Mouse (Mus musculus): ENCODE data around the gene Cox15. TPM values are rescaled to one million over a fixed set of nuclear protein-coding genes. Genes with fewer than 3 reads are reported as not detected.

The Cox15 gene
- polyA plus RNA-seq, 1 experiment from 2014 or later: 10.4 TPM

DNA sequence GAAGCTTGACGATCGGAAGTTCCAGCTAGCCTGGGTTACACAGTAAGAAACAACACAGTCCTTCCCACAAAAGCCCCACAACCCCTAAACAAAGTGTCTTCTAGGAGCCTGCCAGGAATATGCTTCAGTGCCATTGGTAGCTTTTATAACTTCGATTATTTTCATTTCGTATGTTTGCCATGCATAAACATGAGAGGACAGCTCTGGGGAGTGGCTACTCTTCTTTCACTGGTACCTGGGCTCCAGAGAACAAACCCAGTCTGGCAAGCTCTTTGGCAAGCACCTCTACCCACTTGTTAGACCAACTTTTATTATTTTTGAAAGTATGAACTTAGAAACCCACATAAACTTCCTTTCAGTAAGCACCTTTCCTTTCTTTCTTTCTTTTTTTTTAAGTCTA is 23.8 kb upstream of the Cox15 start:
- H3K27ac ChIP-seq: no peak overlapping the region
- no peak for ATAC-seq (ENCODE audit: insufficient number of reproducible peaks, low FRiP score, low TSS enrichment, low read depth)
- H3K4me3 ChIP-seq: no peak overlapping the region
- no peaks in the 10 kb centered on the region for H3K27me3 ChIP-seq
- no peak overlapping the region for H3K4me2 ChIP-seq
- no peak overlapping the region for H3K9ac ChIP-seq
- no peaks in the 10 kb centered on the region for H3K4me1 ChIP-seq
- 74% methylated on average over 4 of the region's 4 CpGs for WGBS
- no peaks in the 10 kb centered on the region for H3K36me3 ChIP-seq
- H3K9me3 ChIP-seq: no peaks in the 10 kb centered on the region

DNA sequence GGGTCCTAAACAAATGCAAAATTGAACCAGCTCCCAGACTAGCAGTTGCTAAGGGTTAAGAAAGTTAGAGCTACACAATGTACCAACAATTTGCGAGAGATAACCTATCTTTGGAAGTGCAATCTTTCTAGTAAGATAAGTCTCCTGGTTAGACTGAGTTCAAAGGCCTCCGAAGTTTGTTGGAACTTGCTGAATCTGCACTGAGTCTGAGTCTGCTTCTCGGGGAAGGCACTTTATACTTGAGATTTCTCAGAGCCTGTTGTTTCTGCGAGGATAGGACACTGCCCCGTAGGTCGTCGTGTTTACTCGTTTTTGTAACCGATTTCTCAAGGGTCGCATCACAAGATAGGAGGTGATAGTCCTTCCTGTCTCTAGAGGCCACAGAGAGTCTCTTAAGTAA is 22.6 kb upstream of the Cox15 start:
- 79% methylated on average over 10 of the region's 10 CpGs for WGBS
- ATAC-seq (ENCODE audit: insufficient number of reproducible peaks, low FRiP score, low TSS enrichment, low read depth): no peak

DNA sequence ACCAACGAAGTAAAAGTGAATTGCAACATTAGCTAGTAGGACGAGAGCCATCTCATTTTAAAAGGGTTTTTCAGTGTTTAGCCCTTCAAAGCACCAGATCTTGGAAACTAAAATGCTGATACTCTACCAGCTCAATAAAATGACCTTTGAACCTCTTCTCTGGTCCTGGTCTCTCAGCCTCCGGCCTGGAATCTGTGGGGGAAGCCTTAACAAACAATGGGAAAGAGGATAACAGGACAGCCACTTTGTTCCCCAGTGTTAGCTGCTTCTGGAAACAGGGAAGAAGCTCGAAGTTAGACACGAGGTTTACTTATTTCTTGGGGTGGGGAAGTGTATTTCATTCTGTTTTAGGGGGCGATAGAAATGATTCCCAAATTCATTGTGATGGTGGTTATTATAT is 19.5 kb upstream of the Cox15 start:
- Histone ChIP-seq H3K9me3 (no peaks in the 10 kb centered on the region), H3K36me3 (no peaks in the 10 kb centered on the region), H3K9ac (no peak overlapping the region), H3K27ac (no peak overlapping the region), H3K4me1 (no peaks in the 10 kb centered on the region), H3K4me2 (no peak overlapping the region), H3K27me3 (no peaks in the 10 kb centered on the region), H3K4me3 (no peak overlapping the region)
- WGBS: 76% methylated on average over 6 of the region's 6 CpGs
- ATAC-seq (ENCODE audit: insufficient number of reproducible peaks, low FRiP score, low TSS enrichment, low read depth): no peak

More for the DNA sequence above, 22.6 kb upstream of the Cox15 start:
- Histone ChIP-seq H3K4me3 (no peak overlapping the region), H3K9ac (no peak overlapping the region), H3K4me1 (no peaks in the 10 kb centered on the region), H3K9me3 (no peaks in the 10 kb centered on the region), H3K27me3 (no peaks in the 10 kb centered on the region), H3K36me3 (no peaks in the 10 kb centered on the region), H3K4me2 (no peak overlapping the region), H3K27ac (no peak overlapping the region)

DNA sequence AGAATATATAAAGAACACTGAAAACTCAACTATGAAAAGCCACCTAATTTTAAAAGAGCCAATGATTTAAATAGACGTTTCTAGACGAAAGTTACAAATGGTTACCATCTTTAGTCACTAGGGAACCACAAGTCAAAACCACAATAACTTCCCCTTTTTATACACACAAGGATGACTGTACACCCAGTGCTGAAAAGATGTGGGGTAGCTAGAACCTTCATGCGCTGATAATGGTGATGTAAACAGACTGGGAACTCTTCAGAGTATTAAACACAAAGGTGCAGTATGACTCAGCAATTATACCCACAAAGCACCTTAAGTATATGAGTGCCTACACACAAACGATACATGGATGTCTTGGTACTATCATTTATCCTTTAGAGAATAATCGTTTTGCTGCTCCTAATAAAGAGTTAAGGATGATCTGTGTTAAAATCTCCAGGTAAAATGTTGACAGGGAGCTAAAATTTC is 18.7 kb upstream of the Cox15 start:
- no peaks in the 10 kb centered on the region for H3K36me3 ChIP-seq
- H3K9ac ChIP-seq: no peak overlapping the region
- no peak overlapping the region for H3K4me2 ChIP-seq
- 81% methylated on average over 5 of the region's 5 CpGs for WGBS
- no peaks in the 10 kb centered on the region for H3K27me3 ChIP-seq
- H3K4me1 ChIP-seq: no peaks in the 10 kb centered on the region
- no peak overlapping the region for H3K27ac ChIP-seq
- H3K9me3 ChIP-seq: no peaks in the 10 kb centered on the region
- no peak overlapping the region for H3K4me3 ChIP-seq
- no peak for ATAC-seq (ENCODE audit: insufficient number of reproducible peaks, low FRiP score, low TSS enrichment, low read depth)

DNA sequence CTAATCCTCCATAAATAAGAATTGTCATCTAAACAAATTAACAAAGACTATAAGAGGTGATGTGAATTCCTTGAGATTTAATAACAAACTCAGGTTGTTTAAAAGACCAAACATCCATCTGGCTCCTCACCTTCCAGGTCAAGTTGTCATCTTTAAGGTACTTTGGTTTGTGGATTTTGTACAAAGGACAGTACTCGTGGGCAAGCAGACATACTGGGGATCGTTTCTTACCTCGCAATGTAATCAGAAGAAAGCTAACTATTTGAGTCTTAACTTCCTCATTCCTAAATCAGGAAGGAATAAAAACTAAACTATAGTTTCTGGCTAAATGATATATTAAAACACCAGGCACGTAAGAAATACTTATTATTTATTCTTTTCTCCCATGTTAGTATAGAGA is 17.8 kb upstream of the Cox15 start:
- Histone ChIP-seq H3K27ac (no peak overlapping the region), H3K4me2 (no peak overlapping the region), H3K4me3 (no peak overlapping the region), H3K9me3 (no peaks in the 10 kb centered on the region), H3K27me3 (no peaks in the 10 kb centered on the region), H3K4me1 (no peaks in the 10 kb centered on the region), H3K36me3 (no peaks in the 10 kb centered on the region), H3K9ac (no peak overlapping the region)
- 84% methylated on average over 4 of the region's 4 CpGs for WGBS
- no peak for ATAC-seq (ENCODE audit: insufficient number of reproducible peaks, low FRiP score, low TSS enrichment, low read depth)

DNA sequence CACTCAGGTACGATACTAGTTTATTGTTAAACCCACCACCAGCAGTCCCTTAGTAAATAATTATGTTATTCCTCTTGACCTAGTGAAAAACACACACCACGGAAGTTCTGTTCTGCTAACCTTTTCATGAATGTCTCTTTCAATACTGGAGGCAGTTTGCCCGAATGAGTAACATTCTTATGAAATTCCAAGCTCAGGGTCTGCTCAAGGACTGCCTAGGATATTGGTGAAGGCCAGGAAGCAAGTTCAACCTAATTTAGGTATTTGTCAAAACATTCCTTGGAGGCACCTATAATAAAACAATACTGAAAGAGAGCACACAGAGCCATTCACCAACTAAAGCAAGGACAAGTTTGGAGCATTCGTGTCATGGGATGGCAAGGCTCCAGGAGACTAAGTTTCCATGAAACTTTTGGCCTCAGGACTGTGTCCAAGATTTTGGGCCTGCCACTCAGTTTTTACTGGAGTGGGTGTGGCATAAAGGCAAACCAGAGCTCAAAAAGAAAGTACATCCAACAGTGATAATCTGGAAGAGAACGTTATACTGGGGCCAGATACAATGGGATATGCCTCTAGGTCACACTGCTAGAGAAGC is 16.7 kb upstream of the Cox15 start:
- ATAC-seq (ENCODE audit: insufficient number of reproducible peaks, low FRiP score, low TSS enrichment, low read depth): no peak
- 67% methylated on average over 5 of the region's 5 CpGs for WGBS

DNA sequence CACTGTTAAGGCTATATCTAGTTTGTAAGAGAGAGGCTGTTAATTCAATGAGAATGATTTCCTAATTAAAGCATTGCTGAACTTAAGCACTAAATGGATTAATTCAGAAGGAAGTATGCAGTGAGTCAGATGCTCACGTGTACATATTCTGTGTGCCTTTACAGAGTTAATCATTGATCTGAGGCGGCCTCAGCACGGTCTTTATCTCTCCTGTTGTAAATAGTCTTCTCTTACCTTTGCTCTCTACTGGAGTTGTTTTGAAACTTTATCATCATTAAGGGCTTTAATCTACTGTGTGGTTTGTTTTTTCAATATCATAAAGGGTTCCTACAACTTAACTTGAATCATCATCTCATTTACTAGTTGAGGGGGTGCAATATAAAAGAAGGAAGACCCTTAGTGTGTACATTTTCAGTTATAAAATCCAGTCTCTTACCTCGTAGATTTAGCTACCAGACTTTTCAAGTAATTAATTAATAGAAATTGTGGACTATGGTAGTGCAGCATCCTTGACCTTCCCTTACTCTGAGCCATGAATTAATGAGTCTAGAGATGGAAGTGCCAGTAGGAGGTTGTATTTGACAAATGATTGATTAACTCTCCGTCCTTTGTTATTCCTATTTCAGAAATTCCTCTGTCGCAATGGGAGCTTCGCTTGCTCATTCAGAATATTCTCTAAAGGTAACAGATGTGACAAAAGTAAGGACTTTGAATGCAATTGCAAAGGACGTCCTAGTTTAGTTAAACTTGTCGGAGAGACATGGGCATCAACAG is 14.9 kb upstream of the Cox15 start:
- WGBS: 84% methylated on average over 9 of the region's 9 CpGs
- no peak overlapping the region for H3K4me2 ChIP-seq
- no peak for ATAC-seq (ENCODE audit: insufficient number of reproducible peaks, low FRiP score, low TSS enrichment, low read depth)

More for the DNA sequence above, 16.7 kb upstream of the Cox15 start:
- no peak overlapping the region for H3K9ac ChIP-seq
- no peaks in the 10 kb centered on the region for H3K36me3 ChIP-seq
- no peaks in the 10 kb centered on the region for H3K4me1 ChIP-seq
- no peak overlapping the region for H3K4me3 ChIP-seq
- no peak overlapping the region for H3K4me2 ChIP-seq
- H3K27me3 ChIP-seq: no peaks in the 10 kb centered on the region
- no peak overlapping the region for H3K27ac ChIP-seq
- no peaks in the 10 kb centered on the region for H3K9me3 ChIP-seq

DNA sequence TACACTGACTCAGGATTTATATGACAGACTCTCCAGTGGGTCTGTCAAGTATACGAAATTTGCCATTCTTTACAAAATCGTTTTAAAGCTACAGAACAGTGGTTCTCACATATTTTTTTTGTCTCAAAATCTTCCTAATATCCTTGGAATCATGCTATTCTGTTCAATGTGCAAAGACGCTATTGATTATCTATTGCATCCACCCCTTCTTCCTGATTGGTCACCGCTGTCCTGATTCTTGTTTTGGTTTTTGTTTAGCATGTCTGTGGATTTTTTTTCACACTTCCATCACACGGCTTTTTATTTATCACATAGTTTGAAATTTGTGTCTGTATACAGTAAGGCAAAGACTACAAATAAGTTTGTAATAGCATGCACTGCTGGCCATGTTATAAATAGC is 13.7 kb upstream of the Cox15 start:
- H3K4me3 ChIP-seq: no peak overlapping the region
- WGBS: 82% methylated on average over 5 of the region's 5 CpGs
- H3K27ac ChIP-seq: no peak overlapping the region
- H3K27me3 ChIP-seq: no peaks in the 10 kb centered on the region
- no peaks in the 10 kb centered on the region for H3K9me3 ChIP-seq
- H3K4me2 ChIP-seq: no peak overlapping the region
- no peaks in the 10 kb centered on the region for H3K36me3 ChIP-seq
- no peak for ATAC-seq (ENCODE audit: insufficient number of reproducible peaks, low FRiP score, low TSS enrichment, low read depth)
- no peak overlapping the region for H3K9ac ChIP-seq
- no peaks in the 10 kb centered on the region for H3K4me1 ChIP-seq

More for the DNA sequence above, 14.9 kb upstream of the Cox15 start:
- H3K4me3 ChIP-seq: no peak overlapping the region
- H3K36me3 ChIP-seq: no peaks in the 10 kb centered on the region
- H3K27ac ChIP-seq: no peak overlapping the region
- no peaks in the 10 kb centered on the region for H3K9me3 ChIP-seq
- H3K27me3 ChIP-seq: no peaks in the 10 kb centered on the region
- no peaks in the 10 kb centered on the region for H3K4me1 ChIP-seq
- no peak overlapping the region for H3K9ac ChIP-seq

DNA sequence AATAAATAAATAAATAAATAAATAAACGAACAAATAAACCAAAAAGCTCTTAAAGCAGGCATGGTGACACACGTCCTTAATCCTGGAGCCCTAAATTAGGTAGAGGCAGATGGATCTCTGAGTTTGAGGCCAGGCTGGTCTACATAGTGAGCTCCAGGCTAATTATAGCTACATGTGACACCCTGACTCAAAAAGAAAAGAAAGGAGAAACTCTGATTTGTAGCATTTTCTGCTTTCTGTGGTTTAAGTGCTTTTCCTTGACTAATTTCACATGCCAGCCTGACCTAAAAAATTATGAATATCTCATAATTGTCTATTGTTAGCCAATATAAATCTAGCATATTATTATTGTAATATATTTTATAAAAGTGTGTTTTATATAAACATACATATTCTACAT is 9.6 kb upstream of the Cox15 start:
- ATAC-seq (ENCODE audit: insufficient number of reproducible peaks, low FRiP score, low TSS enrichment, low read depth): no peak

DNA sequence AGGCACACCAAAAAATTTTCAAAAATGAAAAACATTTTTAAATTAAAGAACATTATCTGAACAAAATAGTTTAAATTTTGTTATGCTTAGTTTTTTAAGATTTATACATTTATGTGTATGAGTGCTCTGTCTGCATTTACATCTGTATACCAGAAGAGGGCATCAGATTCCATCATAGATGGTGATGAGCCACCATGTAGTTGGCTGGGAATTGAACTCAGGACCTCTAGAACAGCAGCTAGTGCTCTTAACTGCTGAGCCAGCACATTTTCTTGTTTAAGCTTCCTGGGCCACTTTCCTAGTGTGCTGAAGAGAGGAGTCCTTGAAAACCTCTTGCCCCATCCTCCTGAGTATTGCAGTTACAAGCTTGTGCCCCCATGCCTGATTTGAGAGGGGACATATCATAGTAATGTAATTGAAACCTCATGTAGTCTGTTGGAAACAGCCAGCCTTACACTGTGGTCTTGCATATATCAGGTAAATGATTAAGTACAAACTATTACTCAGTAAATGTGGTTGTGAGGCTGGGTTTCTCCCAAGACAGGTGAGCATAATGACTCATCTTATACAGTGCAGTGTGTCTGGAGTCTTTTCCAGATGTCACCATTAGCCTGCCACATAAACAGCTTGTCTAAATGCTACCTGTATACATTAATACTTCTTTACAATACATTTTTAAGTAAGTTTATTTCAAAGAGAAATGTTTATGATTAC is 8.9 kb upstream of the Cox15 start:
- H3K4me1 ChIP-seq: no peaks in the 10 kb centered on the region
- no peaks in the 10 kb centered on the region for H3K36me3 ChIP-seq
- H3K27ac ChIP-seq: no peak overlapping the region
- no peaks in the 10 kb centered on the region for H3K9me3 ChIP-seq
- no peak overlapping the region for H3K9ac ChIP-seq
- ATAC-seq (ENCODE audit: insufficient number of reproducible peaks, low FRiP score, low TSS enrichment, low read depth): no peak
- H3K4me3 ChIP-seq: no peak overlapping the region
- H3K4me2 ChIP-seq: no peak overlapping the region
- H3K27me3 ChIP-seq: no peaks in the 10 kb centered on the region

More for the DNA sequence above, 9.6 kb upstream of the Cox15 start:
- H3K9ac ChIP-seq: no peak overlapping the region
- no peak overlapping the region for H3K4me3 ChIP-seq
- H3K36me3 ChIP-seq: no peaks in the 10 kb centered on the region
- H3K9me3 ChIP-seq: no peaks in the 10 kb centered on the region
- WGBS: 73% methylated on average over 2 of the region's 2 CpGs
- no peaks in the 10 kb centered on the region for H3K4me1 ChIP-seq
- no peak overlapping the region for H3K27ac ChIP-seq
- H3K4me2 ChIP-seq: no peak overlapping the region
- H3K27me3 ChIP-seq: no peaks in the 10 kb centered on the region

DNA sequence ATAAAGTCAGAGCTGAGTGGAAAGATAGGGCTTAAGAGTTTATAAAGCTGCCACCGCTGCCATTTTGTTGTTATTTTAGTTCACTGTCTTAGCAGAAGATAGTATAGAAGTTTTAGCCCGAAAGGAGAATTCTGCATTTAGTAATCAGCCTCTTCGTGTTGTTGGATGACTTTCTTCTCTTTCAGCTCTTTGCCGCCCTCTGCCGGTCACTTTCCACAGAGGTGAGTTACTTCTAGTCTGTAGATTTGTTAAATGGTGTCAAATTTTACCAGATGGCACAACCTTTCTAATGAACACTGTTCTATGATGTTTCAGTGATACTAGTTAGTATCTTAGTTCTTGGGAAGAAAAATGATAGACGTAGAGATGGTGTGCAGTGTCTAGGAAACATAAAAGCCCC is 7.7 kb upstream of the Cox15 start:
- no peak overlapping the region for H3K4me3 ChIP-seq
- 25% methylated on average over 6 of the region's 6 CpGs for WGBS
- no peaks in the 10 kb centered on the region for H3K4me1 ChIP-seq
- H3K4me2 ChIP-seq: no peak overlapping the region
- ATAC-seq (ENCODE audit: insufficient number of reproducible peaks, low FRiP score, low TSS enrichment, low read depth): no peak
- no peak overlapping the region for H3K27ac ChIP-seq
- no peak overlapping the region for H3K9ac ChIP-seq
- H3K36me3 ChIP-seq: no peaks in the 10 kb centered on the region
- H3K9me3 ChIP-seq: no peaks in the 10 kb centered on the region
- H3K27me3 ChIP-seq: no peaks in the 10 kb centered on the region

DNA sequence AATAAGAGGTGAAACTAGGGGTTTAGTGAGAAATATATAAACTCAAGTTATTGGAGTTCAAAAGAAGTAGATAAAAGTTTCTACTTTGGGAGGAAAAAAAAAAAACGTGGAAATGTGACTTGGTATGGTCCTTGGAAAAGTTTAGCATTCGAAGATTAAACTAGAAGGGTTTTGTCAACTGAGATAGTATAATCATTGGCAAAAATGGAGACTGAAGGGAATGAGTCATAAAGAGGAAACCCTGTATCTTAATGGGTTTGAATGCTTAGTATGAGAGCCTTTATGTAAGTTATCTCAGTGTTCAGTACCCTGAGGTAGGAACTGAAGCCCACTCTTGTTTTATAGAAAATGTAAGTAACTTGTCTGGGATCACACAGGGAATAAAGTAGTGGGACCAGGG is 2.1 kb upstream of the Cox15 start:
- H3K27me3 ChIP-seq: no peaks in the 10 kb centered on the region
- H3K4me2 ChIP-seq: no peak overlapping the region
- no peak overlapping the region for H3K4me3 ChIP-seq
- WGBS: 64% methylated on average over 2 of the region's 2 CpGs
- H3K36me3 ChIP-seq: peaks cover 7% of the 10 kb centered on the region; the same call in 1 of the 2 replicates
- H3K4me1 ChIP-seq: 0 out of 2 replicates have a peak, but pooled peaks cover 4% of the 10 kb centered on the region
- H3K9me3 ChIP-seq: no peaks in the 10 kb centered on the region
- no peak overlapping the region for H3K27ac ChIP-seq
- ATAC-seq (ENCODE audit: insufficient number of reproducible peaks, low FRiP score, low TSS enrichment, low read depth): no peak
- no peak overlapping the region for H3K9ac ChIP-seq
